Mouse (Mus musculus) right cerebral cortex, postnatal 10 days (tissue): ENCODE results near the gene Cdc42ep4.

Source experiments
- DNase-seq, 2 experiments: peaks; one replicate each; pipeline ENCODE4 v3.0.0; 2021; ENCODE audit warnings: low spot score in 2 of 2

The Cdc42ep4 gene

DNA sequence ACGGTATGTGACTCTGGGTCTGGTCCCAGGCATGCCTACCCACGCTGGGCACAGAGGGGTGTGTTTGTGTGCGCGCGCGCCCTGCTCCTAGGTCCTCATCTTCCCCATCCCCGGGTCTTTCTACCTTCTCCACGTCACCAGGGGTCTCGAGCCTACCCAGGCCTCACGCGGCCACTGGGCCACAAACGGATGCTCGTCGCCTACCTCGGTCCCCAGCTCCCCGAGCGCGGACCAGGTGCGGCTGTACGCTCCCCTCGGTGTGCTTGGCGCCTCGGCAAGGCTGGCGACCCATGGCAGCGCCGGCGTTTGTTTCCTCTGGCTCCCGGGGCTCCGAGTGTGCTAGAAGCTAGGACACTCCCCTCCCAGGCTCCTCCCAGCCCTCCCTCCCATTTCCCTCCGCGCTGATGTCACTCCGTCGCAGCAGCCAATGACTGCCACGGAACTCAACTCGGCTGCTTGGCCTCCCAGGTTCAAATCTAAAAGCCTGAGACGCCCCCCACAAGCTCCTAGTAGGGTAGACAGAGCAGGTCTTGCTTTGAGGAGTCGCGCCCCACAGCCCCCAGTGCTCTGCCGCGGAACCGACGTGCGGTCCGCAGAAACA lies at the start of gene Cdc42ep4:
TSS of gene Cdc42ep4 (minus strand) at position 398 of the 601 bp plus-strand sequence.
- peak; percentile 91 to 92 for DNase-seq

DNA sequence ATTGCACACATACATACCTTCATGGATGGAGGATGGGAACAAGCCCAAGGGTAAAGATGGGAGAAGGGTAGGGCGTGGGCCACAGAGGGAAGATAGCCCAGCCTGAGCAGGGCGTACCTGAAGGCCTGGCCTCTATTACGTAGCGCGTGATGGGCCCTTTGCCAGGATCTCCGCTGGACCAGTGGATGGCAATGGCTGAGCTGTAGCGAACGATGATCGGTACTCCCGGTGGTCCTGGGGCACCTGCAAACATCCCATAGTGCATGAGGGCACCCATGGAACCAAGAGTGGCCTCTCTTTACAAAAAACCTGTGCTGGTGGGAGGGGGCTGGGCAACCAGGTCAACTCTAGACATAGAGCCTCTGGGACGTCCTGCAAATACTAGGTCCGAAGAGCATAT lies 48.3 kb upstream of the Cdc42ep4 start:
- DNase-seq: no peak

DNA sequence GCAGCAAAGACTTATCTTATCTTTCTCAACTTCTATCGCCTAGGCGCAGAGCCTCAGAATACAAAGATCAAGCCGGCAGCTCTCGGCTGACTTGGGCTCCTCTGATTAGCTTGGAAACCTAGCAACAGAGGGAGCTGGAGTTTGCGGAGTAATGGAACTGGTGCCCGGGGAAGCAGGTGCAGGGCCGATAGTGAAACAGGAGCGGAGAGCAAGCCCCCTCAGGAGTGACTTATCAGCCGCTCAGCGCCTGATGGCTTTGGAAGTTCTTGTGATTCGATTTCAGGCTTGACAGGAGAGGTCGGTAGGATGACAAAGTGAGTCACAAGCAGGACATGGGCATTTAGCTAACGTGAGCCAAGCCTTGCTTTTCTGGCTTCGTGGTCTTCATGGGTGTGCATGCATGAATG lies 47.4 kb upstream of the Cdc42ep4 start:
- no peak for DNase-seq

DNA sequence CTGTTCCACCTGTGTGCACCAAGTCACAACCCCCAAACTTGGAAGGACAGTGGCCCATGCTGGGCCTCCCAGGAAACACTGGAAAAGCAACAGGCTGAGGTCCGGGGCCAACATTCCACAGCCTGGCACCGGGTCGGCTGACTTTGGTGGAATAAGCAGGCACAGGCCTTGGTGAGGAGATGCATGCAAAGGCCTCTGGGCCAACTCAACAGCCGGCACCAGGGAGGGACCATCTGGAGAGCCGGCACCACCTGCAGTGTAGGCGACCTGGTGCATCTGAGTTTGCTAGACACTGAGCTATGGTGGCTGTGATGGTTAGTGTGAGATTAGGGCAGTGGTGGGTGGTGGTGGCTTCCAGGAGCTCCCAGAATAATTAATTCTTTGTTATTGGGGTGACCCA lies 46.3 kb upstream of the Cdc42ep4 start:
- peak; percentile 63 to 65 for DNase-seq

DNA sequence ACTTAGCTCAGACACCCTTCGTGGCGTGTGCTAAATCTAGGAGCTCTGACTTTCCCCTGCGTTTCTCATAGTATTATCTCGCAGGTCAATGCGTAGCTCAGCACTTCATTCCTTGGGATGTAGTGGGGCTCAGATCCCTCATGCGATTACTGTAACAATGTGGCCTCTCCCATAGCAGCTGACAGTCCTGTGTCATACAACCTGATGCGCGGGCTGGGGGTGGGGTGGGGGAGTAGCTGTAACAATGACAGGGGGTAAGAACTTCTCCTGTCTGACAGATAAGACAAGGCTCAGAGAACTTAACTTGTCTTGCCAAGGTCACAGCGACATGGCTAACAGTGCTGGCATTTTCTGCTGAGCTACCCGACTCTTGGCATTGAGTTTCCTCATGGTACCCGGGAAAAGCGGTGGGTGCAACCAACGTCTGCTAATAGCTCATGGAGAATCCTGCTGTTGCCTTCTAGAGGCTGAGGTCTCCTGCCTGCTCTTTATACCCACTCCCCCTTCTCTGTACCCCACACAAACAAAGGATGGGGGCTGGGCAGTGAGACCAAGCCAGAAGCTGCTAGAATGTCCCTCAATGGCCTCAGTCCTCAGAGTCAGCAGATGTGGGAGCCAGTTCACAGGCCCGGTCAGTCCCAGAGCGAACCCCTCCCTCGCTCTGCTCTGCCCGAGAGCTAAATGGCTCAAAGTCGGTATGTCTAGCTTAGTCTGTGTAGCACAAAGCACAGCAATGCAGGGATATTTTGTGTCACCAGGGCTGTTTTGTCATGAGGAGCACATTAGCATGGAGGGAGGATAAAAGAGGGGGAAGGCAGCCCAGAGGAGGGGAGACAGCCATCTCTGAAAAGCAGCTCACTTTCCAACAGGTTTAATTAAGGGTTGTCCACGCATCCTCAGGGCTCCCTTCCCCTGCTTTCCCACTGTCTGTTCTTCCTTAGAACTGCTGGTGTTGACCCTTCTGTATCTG lies 45.6 kb upstream of the Cdc42ep4 start:
- no peak for DNase-seq

DNA sequence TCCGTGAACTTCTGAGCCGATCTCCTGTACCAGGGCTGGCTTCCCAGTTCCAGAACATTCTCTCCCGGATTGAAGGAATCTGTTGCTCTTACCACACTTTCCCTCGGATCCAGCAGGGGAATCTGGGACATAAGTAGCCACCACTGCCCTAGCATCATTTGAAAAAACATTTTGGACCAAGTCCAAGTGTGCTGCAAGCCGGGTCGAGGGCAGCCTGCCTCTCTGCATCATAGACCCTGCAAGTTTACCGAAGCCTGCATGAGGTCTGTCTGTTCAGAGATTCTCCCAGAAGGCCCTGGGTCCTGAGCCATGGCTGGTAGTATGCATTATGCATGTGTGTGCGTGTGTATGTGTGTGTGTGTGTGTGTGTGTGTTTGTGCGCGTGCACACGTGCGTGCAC lies 44.2 kb upstream of the Cdc42ep4 start:
- no peak for DNase-seq

DNA sequence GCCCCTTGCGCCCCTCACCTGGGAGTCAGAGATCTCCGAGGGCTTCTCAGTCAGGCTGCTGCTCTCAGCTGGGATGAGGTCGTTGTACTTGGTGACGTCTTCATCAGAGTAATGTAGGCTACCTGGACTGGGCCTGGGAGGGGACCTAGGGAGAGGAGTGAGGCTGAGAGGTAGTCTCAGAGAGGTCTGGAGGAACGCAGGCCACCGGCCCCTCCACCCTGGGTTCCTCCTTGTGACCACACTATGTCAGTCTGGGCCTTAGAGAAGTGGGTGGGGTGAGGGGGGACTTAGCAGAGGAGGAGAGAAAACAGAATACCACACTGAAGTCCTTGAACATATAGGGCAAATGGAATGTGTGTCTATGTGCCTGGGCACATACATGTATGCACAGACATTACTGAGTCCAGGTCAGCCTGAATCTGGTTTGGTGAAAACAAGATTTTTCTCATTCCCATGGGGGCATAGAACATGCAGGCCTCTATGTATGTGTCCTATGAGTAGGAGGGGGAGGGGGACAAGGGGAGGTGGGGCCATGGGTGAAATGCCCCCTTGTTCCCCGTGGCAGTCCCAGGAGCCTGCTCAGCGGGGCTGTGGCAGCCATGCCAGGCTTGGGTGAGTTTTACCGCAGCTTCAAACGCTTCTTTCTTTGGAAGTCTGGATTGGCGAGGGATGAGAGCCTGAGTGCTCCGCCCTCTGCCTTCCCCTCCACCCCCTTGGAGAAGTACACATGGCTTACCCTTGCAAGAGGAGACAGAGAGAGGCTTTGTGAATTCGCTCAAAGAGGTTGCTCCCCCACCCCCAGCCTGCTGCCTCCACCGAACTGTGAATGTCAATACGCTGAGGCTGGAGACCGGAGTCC lies 39.9 kb upstream of the Cdc42ep4 start:
- peak; percentile 80 to 89 for DNase-seq

DNA sequence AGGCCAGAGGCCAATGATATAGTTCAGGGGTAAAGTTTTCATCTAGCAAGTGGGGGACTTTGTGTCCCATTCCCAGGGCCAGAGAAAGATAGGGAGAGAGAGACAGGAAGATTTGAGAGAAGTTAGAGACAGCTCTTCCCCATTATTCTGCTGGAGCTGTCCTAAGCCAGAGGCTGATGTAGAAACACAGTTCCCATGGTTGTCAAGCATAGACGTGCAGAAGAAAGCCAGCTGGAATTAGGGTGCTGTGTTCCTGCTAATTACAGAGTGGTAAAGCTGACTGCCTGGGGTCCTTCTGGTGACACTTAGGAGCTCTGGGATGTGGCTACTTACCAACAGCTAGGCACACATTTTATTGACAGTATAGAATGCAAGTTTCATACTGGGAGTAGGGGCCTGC lies 37.4 kb upstream of the Cdc42ep4 start:
- DNase-seq: no peak

DNA sequence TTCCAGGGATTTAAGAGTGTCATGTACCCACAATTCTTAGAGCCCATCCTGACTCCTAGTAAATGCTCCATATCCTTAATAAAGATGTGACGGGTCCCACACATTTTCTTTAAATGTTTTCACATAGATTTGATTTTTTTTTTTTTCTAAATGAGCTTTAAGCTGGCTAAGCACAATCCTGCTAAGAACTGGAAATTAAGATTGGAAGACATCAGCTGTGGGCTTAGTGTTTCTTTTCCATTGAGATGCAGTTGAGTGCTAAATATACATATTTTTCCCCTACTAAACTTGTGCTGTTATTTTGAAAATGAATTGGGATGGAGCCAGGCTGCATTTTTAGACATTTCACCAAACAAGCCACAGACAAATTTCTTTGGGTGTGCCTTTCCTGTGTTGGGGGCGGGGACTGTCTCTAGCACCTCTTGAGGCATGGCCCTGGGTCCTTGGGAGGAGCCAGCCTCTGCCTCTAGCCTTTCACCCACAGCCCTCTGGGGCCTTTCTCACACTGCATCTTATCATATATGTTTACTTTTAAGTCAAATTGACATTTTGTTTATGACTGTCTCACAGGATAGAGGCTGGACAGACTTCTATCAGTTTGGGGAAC lies 36.6 kb upstream of the Cdc42ep4 start:
- DNase-seq: no peak

DNA sequence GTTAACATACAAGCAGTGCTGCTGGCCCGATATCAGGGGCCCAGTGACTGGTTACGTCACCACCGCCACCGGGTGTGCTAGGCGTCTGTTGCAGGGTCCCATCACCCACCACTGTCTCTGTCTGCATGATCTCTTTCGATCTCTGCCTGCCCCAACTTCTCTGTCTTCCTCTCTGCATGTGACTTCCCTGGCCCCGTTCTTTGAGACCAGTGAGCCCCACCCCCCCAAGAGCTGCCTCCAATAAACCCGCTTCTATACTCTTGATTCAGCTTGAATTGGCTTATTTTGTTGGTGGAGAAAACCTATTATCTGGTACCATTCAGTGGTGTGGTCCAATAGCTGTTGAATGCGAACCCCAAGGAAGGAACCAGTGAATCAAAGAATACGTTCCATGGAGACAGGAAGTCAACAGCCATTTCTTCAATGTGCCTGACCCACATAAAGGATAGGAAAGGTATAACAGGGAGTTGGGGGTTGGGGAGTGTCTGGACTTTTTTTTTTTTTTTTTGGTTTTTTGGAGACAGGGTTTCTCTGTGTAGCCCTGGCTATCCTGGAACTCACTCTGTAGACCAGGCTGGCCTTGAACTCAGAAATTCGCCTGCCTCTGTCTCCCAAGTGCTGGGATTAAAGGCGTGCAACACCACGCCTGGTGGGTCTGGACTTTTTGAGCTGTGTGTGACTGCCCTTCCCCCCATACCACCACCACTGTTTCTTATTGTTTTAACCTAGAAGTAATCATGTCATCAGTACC lies 35.9 kb upstream of the Cdc42ep4 start:
- DNase-seq: no peak

DNA sequence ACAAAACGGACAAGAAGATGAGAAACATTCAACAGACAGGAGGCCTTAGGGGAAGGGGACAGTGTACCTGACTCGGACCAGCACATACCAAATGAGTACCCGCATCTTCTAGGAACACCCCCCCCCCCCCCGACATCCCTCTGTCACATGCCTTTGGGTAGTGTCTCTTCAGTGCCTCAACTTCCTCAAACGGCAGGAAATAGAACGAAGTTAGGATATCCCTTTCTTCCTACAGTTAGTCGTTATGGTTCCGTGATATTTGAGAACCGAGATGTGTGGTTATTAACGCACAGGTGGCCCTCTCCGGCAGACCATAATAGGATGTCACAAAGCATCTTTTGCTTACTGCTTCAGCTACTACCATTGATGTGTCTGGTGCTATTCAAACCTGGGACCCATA lies 35.3 kb upstream of the Cdc42ep4 start:
- DNase-seq: no peak

DNA sequence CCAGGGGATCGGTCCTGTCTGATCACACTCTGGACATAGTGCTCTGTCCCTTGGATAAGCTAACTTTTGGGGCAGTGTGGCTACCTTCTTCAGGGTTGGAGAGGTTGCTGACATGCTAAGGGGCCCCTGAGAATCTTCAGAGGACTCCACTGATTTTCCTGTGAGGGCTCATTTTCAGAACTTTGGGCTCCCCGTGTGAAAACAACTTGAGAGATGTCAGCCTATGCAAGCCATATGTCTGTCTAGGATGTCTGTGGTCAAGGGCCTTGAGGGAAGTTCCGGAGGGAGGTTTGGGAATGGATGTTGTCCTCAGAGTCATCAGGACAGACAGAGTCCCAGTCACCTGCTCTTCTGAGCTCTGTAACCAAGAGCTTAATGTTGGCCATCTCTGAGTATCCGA lies 34.7 kb upstream of the Cdc42ep4 start:
- no peak for DNase-seq

DNA sequence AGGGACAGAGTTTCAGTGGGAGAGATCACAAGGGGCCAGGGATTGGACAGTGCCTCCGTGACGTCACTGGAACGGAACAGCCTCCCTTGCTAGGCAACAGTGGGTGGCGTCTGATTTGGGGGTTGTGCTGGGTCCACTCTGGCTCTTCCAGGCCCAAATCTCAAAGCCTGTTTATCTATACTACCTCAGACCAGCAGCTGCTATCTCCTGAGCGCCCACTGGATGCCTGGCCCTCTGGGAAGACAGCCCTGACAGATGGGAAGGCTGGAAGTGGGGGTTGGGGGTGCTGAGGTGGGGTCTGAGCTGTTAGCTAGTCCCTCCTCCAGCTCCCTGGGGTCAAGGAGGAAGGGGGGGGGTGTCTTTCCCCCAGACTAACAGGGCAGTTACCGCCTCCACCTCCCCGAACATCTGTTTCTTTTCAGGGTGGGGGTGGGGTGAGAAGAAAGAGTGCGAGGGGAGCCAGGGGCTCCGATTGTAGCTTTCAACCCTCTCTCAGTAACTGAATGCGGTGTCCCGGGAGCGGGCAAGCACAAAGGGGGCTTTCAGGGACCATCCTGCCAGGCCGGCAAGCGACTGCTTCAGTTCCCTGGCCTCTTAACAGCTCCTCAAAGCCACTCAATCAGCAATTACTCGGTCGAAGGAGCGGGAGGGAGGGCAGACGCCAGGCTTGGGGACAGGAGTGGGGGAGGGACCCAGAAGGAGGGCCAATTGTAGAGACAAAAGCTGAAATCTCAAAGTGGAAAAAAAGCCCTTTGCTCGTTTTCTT lies 33.9 kb upstream of the Cdc42ep4 start:
- DNase-seq: peak; percentile 87 to 91

DNA sequence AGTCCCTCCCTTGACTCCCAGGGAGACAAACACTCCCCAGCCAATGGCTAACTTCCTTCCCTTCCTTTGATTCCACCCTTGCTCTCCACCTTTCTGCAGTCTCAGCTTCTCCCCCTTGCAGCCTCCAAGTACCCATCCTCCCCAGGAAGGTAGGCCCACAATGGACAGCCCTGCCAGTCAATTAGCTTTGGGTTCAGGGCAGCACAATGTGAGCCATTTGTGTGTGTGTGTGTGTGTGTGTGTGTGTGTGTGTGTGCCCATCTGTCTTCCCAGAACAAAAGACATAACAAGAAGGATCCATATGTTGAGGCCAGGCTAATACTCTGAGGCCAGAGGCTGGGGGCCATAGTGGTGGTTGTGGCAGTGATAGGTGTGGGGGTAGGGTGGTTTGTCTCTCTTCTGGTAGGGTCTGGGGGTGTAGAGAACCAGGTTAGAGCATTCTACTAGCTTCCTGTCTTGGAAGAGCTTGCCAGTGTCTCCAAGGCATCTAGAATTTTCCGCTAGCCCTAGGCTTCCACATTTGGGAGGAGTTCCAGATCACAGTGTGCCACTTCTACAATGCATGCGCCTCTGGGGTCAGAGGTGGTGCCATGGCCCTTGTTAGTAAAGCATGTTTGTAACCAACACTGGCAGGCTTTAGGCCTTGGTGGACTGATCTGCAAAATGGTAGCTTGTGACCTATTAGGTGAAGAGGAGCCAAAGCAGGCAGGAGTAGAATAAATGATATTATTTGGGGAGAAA lies 33.1 kb upstream of the Cdc42ep4 start:
- no peak for DNase-seq

DNA sequence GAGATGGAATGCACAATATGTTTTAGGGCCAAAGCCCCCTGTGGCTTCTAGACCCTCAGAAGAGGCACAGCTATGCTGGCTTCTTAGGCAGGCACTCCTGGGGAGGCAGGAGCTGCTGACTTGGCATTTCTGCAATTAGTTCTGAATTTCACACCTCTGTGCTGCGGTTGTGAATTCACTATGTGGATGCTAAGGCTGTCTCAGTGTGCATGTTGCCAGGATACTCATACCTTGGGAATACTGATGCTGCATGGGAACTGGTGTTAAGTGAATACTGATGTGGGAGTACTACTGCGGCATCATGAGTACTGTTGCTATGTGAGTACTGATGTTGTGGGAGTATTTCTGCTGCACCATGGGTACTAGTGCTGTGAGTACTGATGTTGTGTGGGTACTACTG lies 30.8 kb upstream of the Cdc42ep4 start:
- DNase-seq: no peak

DNA sequence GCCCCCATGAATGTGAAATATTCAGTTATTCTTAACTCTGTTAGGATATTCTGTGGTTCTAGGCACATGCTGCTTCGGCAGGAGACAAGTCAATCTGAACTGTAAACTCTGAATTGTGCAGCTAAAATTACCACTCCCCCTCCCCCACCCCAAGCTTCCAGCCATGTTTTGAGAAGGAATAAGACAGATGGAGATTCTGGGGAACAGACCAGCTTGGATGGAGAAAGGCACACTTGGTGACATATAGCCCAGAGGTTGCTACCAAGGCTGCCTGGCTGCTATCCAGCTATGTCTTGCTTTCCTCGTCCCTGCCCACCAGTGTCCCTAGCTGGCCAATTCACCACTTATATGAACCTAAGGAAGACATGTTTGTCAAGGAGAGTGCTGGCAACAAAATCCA lies 30.3 kb upstream of the Cdc42ep4 start:
- DNase-seq: no peak

DNA sequence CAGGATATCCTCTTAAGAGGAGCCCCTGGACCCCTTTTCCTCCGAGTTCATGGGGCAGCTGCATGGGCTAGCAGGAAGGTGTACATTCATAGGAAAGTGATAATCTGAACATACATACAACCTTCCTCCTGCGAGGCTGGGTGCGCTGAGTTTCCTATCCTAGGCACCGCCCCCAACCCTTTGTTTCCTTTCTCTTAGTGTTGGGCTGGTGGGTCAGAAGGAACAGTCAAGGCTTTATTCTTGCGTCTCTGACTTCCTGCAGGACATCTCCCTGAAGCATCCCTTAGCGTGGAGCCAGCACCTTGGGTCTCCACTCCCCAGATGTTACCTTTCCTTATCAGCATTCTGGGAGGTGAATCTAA lies 28.0 kb upstream of the Cdc42ep4 start:
- DNase-seq: no peak

DNA sequence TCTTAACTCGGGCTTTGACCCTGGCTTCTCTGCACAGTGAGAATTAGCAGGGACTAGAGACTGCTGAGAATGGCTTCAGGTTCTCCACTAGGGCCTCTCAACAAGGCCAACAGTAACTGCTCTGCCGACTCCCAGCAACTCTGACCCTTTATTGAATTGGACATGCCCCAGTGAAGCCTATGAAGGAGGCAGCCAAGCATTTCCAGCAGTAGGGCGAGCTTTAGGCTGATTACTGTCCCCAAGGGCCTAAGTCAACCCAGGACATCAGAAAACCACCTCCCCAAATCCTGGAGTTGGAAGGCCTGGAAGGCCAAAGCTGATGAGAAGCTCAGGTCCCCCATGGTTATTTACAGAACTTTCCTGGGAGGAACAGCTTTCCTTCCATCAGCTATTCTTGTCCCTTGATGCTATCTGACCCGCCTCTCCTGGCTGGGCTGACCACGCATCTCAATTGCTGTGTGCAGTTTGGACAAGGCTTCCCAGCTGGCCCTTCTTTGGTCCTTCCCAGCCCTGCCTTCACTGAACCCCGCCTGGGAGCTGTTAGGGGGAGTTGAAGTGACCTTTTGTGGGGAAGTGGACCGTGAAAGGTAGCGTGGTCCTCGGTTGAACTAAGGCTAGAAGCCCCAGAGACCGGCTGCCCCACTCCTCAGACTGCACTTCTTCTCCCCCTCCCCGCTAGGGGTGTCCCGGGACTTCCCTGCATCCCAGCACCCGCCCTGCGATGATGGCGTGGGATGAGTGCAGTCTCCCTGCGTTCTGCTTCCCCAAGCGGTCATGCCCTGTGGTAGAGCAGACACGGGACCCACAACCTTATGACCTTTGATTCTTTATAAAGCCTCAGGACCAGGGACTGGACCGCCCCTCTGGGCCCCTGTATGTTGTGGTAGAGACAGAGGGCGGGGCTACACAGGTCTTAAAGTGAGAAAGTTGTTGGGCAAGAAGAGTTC lies 27.3 kb upstream of the Cdc42ep4 start:
- no peak for DNase-seq
